Mouse (Mus musculus): ENCODE data around the gene Hesx1. TPM values are rescaled to one million over a fixed set of nuclear protein-coding genes. Genes with fewer than 3 reads are reported as not detected.

Hesx1 gene
- under 1 TPM; 0.67 to 0.70 TPM for polyA plus RNA-seq (2017; shearing (Covaris generic))

GRCm38 (mm10) chr14:26994211-26994741, at the start of gene Hesx1:
TSS of gene Hesx1 (plus strand) at chr14:26994416.

DNA sequence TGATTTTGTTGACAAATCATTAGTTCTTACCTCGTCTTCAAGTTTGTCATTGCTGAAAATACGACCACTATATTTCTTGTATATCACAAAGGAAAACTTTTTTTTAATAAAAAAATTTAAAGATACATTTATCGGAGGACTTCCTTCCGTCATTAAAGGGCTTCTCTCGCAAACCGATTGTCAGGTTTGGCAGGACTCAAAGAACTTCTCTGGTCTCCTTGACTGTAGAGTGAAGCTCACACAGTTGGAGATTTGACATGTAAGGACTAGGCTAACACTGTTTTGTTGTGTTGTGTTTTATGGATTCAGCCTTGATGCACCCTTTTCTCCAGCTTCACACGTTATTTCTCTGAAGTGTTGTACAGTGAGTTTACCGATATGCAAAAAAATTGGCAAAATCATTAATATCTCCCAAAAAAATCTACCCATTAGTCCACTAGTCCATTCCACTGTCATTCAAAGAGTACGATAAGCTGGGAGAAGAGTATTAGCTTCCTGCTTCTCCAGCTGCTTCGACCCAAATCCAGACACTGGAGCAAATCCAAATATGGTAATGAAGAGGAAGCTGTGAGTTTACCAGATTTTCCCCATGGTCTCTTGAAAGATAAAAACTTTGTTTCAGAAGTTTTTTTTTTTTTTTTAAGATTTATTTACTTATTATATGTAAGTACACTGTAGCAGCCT, 23.0 kb upstream of the Hesx1 start, which contains the start of gene Appl1:
Gene Appl1 (minus strand): TSS at position 127 of the 684 bp plus-strand sequence.

GRCm38 (mm10) chr14:27038783-27039182, 44.6 kb downstream of the Hesx1 start, which contains the start of gene Il17rd:
TSS of gene Il17rd (plus strand) at chr14:27038941.

Other genes starting within 250 kb of the Hesx1 start
- 1 to 10 TPM in 1 of 2 experiments, under 1 TPM in 1; 0.78 to 1.0 TPM for gene Asb14, start 99.9 kb upstream of the Hesx1 start, polyA plus RNA-seq (2017; shearing (Covaris generic))
- gene Appl1, start 23.2 kb upstream of the Hesx1 start, polyA plus RNA-seq (2017; shearing (Covaris generic)) = 10 to 100 TPM; 38.0 to 39.0 TPM
- gene Il17rd, start 44.5 kb downstream of the Hesx1 start, polyA plus RNA-seq (2017; shearing (Covaris generic)) = under 1 TPM; 0.55 to 0.82 TPM
- gene Arhgef3, start 120.5 kb downstream of the Hesx1 start, polyA plus RNA-seq (2017; shearing (Covaris generic)) = 100 to 1,000 TPM; 210 to 261 TPM